ENCODE assay signal across 24 mouse cellular contexts in genomic region chr5:92935883-92936282, GRCm38 (mm10).
"Had no signal": no experiment of that assay in that cellular context is flagged by ENCODE, and none has a peak within 500 bp of the region (broad histone marks: within the 10 kb centered on the region; RNA-seq: fewer than 3 reads in every experiment).

No protein-coding gene starts in this region.

- H3K27me3 ChIP-seq: hindbrain, embryonic 13.5 days; hindbrain, embryonic 15.5 days; intestine, embryonic 15.5 days; limb, embryonic 12.5 days; liver, embryonic 13.5 days; liver, embryonic 15.5 days had no signal

- H3K9ac ChIP-seq: hindbrain, embryonic 13.5 days; hindbrain, embryonic 15.5 days; intestine, embryonic 15.5 days; limb, embryonic 12.5 days; liver, embryonic 13.5 days; liver, embryonic 15.5 days; liver, postnatal 0 days had no signal

- H3K4me3 ChIP-seq: gastrocnemius, adult 2 months; hindbrain, embryonic 13.5 days; hindbrain, embryonic 15.5 days; intestine, embryonic 15.5 days; layer of hippocampus, adult 2 months; left cerebral cortex, adult 2 months; limb, embryonic 10.5 days; limb, embryonic 12.5 days; liver, embryonic 13.5 days; liver, embryonic 15.5 days had no signal

- H3K27ac ChIP-seq: gastrocnemius, adult 2 months; hindbrain, embryonic 13.5 days; hindbrain, embryonic 15.5 days; intestine, embryonic 15.5 days; layer of hippocampus, adult 2 months; left cerebral cortex, adult 2 months; limb, embryonic 10.5 days; limb, embryonic 12.5 days; liver, embryonic 13.5 days; liver, embryonic 15.5 days had no signal

- DNase-seq: gastrocnemius, adult 2 months; gastrocnemius, postnatal 10 days; gastrocnemius, postnatal 25 days; heart, postnatal 10 days; heart, postnatal 4 days; kidney, adult 18-20 months; kidney, adult 8-10 months; kidney, postnatal 10 days; kidney, postnatal 25 days; kidney, postnatal 4 days; liver; liver, embryonic 13.5 days; liver, postnatal 0 days had no signal

- H3K9me3 ChIP-seq: hindbrain, embryonic 13.5 days; hindbrain, embryonic 15.5 days; intestine, embryonic 15.5 days; limb, embryonic 10.5 days; liver, embryonic 13.5 days had no signal

- H3K4me2 ChIP-seq: hindbrain, embryonic 13.5 days; hindbrain, embryonic 15.5 days; intestine, embryonic 15.5 days; limb, embryonic 12.5 days; liver, embryonic 11.5 days; liver, embryonic 13.5 days; liver, embryonic 15.5 days had no signal

- ATAC-seq: inflammation-experienced regulatory T-cells, adult 6 months; intestine, embryonic 15.5 days; intestine, postnatal 0 days; liver, postnatal 0 days had no signal

- H3K4me1 ChIP-seq: hindbrain, embryonic 15.5 days; liver, embryonic 13.5 days; liver, embryonic 15.5 days had no signal
